Mouse (Mus musculus) natural killer cell, adult 2 months (primary cell): Measurements from ENCODE around the gene Slc12a1.

Source experiments
- DNase-seq, 2 experiments: peaks; one replicate each; pipeline ENCODE4 v3.0.0; 2022; ENCODE audit warnings: low spot score in 2 of 2

Gene Slc12a1

DNA sequence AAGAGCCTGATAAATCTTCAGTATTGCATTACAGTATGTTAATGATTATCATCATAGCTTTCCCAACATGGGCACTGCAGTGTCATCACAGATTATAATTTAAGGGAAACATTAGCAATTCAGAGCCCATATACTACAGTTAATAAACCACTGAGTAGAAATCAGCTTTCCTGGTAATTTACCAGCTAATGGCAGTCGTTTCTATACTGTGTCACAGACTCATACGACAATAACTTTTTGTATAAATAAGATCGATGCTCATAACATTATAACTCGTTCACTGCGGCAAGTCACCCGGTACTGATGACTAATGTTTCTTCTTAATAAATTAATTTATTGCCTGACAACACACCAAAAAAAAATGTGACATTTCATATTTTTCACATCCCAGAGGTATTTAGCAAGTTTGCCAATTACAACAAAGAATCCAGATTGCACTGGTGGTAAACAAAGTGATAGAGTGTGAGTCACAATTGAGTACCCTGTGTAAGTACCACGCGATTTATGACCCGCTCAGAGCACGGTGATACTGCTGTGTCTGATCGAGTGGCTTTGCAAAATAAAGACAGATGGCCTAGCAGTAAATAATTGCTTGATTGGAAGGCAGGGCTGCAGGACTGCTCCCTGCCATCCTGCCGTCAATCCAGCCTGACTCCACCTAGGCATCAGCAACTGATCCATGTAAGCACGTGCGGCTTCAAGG lies 56.7 kb downstream of the Slc12a1 start:
- DNase-seq, result no peak

DNA sequence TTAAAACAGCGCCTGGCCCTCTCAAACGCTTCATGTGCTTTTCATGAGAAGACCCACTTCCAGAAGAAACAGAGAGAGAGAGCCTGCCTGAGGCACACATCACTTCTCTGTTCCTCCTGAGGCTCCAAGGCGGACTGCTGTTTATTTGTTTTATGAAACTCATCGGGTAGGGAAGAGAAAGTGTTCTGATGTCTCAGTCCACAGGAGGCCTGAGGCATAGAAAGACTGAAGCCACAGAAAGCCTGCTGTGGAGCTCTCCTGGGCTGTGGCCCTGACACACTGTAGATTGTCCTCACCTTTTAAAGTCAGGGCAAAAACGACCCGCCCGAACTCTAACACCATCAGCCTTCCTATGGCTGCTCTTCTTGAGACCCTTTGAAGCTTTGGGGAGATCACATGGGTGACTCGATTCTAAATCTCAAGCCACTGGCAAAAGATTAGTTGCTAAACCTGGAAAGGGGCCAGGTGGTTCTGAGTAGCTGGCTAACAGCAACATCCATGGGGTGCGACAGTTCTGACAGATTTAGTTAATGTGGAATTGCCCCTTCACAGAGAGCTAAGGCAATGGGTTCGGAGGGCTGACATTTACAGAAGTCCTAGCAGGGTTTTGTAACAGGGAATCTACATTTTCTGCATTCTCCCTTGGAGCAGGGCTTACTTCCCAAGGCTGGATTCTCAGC lies 59.7 kb downstream of the Slc12a1 start:
- DNase-seq, result no peak

DNA sequence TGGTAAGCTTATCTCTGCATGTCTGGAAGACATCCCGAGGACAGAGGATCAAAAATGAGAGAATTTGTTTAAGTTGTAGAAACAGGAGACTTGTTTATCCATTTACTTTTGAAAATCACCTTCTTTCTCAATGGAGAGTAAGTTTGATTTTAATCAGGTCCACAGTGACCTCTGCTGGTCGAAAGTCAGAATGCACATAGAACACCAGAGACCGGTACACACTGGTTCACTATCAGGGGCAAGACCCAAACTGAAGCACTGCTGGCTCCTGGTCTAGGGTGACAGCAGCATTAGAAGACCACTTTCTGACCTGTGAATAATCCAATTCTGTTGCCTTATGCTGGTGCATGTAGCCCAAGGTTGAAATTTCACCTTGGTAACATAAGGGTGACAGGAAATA lies 62.3 kb downstream of the Slc12a1 start:
- peak; percentile 36 to 45 for DNase-seq

DNA sequence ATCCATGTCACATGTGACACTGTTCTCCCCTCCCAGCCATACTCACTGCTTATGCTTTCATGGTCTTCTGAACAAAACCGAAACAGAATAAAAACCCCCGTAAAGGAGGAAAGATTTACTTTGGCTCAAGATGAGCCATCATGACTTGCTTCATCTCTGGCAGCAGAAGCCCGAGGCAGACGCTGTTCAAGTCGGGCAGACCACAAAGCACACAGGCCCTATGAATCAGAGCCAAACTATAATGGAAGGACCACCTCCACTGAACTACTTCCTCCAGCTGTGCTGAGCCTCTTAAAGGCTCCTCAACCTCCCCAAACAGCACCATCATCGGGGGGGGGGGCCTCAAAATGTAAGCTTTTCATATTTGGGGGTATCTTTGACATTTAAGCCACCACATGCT lies 65.0 kb downstream of the Slc12a1 start:
- DNase-seq, result no peak

DNA sequence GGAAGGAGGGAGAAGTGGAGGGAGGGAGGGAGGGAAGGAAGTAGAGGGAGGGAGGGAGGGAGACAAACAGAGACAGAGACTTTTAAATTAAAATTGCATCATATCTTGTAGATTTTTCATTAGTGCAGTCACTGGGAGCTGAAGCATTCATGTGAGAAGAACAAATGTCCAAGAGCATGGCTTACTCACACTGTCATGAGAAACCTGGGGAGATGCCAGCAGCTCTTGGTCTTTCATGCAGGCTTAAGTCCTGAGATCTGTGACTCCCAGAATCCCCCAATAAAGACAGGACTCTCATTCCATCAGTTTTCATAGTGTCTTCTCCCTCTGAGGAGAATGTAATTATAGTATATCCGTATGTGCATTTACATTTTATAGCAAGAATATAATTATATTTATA lies 66.3 kb downstream of the Slc12a1 start:
- no peak for DNase-seq

DNA sequence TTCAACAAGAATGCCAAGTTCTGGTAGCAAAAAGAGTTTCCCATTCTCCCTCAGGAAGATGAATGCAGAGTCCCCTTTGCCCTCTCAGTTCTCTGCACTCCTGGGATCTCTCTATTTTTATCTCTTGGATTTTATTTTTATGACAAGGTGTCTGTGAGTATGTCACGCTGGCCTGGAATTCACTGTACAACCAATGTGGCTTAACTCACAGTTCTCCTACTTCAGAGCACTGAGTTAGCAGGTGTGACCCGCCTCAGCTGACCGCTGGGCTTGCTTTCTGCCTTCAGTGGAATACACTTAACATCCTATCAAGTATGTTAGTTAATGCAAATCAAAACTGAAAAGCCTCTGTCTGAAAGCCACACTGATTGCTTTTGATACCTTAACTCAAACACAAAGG lies 67.0 kb downstream of the Slc12a1 start:
- no peak for DNase-seq

DNA sequence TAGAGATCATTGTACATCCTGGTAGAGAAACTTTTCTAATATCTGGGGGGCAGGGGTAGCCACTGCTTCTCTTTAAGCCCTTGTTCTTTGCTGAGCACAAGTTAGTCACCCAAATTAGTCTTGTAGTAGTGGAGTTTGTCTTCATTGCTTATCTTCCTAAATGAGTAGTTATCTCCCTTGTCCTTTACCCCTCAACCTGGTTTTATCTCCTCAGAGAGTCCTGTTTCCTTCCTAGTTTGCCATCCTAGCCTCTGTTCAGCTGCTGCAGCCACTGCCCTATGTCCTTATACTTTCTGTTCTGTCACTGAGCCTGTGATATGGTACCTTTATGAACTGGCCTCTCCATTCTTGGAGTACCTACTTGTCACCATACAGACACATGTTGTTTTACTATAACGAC lies 69.4 kb downstream of the Slc12a1 start:
- no peak for DNase-seq

DNA sequence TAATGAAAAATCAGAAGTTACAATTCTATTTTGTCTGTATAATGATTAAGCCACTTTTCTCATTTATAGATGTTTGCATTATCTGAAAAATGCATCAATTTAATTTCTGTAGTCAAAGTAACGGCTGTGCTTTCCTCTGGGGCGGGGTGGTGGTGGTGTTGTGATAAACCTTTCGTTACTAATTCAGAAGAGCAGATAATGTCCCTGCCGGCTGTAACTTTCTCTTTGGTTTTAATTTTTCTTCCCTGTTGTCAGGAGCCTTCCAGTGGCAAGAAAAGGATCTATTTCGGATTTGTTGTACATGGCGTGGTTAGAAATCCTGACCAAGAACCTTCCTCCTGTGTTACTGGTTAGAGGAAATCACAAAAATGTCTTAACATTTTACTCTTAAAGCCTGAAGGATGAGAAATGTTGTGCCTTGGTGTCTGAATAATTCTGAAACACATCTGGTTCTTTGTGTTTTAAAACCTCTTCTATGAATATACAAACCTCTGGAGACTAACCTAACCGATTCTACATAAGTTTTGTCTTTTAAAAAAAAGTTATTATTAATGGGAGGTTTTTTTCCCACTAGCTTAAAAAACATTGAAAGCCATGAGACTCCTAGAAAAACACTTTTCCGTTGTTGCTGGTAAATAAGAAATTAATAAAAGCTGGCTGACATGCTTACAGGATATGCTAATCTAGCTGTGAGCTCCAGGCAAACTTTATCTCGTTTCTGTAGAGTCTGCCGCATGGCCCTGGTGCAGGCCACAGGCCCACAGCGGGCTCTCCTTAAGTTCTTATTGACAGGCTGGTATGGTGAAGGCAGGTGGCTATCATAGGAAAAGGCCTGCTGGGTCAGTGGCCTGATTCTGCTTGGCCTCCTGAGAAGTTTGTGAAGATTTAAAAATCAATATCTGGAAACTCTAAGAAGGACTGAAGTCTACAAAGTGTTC lies 76.4 kb downstream of the Slc12a1 start:
- no peak for DNase-seq

DNA sequence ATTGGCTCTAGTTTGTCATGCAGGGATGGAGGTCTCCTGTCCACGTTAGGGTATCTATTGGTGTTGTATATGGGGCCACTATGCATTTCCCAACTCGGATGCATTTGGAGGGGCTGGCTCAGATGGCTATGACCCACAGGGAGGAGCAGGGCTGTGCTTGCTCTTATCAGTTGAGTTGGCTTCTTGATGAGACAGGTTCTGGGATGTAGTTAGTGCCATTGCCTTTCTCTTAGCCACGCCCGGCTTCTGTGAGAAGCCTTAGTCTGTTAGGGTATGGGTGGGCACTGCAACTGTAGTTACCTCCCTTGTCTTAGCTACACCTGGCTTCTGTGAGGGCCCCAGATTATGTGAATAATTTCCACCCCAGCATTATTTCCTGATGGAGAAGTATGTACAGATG lies 79.9 kb downstream of the Slc12a1 start:
- DNase-seq, result no peak

DNA sequence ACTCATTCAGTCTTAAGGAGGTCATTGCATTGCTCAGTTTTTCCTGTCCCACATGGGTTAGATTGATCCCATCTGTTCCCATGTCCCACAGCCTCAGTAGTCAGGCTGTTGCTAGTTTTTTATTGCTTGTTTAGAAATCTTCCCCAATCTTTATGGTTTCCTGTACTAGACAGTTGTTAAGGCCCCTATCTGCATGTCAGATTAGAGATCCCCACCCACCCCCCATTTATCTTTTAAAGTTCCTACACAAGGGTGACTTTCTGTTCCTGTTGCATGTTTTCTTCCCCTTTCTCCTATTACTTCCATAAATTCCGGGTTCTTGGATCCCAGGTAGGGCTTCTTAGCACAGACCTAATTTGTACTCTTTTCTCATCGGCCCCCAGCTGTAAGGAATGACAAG lies 81.2 kb downstream of the Slc12a1 start:
- DNase-seq, result no peak

DNA sequence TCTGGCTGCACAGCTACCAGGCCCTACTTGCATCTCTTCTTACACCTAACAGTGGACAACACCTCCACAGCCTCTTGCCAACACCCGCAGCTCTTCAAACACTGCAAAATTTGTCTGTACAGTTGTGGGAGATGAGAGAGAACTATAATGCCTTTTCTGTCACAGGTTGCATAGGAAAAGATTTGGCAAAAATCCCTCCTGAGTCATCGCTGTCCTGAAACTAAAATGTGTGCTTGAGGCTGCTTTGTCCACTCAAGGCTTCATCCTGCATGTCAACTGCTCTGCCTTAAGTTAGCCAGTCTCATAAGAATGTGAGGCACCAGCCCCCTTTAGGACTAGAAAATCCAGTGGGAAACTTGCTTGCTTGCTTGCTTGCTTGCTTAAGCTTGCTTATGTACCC lies 81.7 kb downstream of the Slc12a1 start:
- no peak for DNase-seq

DNA sequence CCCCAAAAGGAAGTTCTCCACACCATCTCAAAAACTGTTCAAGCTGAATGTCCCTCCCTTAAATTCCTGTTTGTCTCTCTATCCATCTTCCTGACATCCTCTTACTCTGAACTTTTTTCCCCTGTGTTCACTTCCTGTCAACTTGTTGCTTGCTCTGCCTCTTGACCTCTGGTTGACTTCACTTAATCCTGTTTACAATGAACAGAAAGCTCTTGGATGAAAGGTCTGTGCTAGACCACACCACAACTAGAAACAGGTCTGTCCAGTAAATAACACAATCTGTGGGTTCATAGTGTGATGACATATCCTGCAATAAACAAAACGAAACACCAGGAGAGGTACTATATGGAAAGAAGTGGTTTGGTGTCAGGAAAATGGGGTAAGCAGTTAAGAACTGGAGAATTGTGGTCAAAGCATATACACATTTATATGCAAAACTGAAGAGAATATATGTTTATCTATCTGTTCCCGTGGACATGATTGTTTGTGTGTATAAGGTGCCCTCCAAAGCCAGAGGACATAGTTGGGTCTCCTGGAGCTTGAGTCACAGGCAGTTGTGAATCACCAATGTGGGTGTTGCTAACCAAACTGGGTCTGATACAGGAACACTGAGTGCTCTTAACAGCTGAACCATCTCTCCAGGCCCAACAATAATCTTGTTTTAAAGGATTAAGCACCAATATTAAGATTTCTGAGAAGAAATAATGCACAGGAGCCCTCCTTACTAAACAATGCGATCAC lies 93.4 kb downstream of the Slc12a1 start:
- DNase-seq, result no peak

DNA sequence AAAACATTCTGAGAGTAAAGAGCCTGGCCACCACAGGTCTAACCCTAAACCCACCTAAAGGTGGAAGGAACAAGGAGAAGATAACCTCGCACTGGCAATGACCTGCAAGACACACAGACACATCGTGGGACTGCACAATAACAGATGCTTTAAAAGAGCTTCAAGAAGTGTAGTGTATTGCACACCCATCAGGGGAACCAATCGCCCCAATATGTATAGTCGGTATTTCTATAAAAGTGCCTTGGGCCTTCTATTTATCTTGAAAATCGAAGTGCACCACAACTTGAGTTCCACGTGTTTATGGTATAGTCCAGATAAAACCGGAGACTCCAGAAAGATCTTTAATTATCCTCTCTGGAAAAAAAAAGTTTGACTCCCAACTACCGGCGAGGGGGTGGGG lies 94.4 kb downstream of the Slc12a1 start:
- DNase-seq, result no peak

DNA sequence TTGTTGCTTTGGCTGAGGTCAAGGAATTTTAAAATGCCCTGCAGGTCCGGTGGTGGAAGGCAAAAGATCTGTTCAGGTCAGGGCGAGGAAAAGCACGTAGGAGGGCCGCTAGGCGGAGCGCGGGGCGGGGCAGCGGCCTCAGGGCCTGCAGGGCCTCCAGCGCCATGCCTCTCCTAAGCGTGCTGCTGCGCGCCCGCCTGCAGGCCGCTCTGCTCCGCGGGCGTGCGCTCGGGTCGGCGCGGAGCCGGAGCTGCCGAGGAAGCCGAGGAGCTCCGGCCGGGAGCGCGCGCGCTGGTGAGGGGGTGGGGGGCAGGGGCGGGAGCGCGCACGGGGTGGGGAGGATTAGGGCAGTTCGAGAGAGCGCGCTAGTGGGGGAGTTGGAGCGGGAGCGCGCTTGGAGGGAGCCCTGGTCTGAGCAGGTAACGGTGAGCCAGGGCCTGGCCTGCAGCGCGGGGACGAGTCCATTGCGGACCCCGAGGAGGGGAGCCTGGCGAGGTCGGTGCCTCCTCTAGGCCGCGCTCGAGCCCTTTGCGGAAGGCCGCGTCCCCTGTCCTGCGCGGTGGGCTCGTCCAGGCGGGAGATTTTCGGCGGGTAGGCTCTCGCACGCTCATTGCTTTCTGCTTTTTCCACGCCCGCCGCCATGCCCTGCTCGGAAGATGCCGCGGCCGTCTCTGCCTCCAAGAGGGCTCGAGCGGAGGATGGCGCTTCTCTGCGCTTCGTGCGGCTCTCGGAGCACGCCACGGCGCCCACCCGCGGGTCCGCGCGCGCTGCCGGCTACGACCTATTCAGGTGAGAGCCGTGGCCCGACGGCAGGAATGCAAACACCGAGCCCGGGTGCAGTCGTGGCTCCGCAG lies 95.0 kb downstream of the Slc12a1 start, which contains the start of gene Dut:
Dut (plus strand) TSS at position 83 of the 854 bp plus-strand sequence.
- peak; percentile 86 to 94 for DNase-seq

DNA sequence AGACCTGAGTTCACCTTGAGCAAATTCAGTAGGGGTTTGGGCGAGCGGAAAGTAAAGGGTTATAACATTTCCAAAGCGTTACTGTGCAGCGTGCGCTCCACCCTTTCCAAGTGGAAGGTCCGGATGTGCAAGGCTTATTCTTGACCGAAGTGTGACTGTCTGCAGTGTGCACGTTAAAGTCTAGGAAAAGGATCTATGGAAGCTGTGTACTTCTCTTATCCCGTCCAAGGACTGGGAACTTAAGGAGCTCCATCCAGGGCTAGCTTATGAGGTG lies 95.6 kb downstream of the Slc12a1 start:
- DNase-seq, result no peak

DNA sequence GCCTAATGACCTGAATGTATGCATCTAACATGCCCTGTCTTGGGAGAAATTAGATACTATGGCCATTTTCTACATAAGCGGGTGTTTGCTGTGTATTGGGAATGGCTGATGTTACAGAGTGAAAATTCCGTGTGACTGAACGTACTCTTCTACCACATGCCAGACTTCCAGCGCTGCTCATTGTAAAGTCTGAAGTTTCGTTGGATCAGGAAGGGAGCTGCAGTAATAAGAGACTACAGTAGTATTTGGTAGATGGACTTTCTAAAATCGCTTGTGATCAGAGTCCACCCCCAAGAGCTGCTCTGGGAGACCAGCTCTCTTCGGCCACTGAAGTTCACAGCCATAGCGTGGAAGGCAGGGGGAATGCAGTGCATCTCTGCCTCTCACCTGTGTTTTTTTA lies 96.0 kb downstream of the Slc12a1 start:
- no peak for DNase-seq

DNA sequence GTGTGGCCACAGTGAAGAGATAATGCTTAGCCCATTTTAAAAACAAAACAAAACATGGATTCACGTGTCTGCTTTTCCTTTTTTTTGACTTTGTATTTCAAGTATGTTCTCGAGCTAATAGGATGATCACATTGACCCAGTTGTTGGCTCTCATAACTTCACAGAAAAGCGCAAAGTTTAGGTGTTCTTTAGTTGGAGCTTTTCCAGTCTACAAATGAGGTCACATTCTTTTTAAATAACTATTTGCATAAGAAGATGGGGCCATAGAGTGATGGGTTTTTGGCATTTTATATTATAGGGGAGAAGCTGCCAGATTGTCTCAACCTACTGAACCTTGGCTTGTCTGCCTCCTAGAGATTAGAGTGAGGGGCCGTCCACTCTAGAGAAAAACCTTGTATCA lies 97.0 kb downstream of the Slc12a1 start:
- DNase-seq, result no peak

DNA sequence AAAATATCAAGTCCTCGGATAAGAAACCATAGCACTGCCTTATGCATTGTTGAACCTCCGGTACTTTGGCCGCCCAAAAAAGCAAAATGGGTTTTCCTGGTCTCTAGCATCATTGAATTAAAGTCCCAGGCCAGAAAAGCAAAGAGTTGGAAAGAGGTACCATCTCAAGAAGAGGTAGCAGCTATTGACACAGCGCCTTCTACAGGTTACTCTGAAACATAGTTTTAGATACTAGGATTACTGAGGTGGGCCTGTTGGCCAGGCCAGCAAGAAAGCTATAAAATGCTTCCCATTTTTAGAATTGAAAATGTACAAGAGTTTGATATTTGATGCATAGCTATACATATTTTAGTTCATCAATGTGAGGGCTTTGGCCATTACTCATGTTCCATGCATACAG lies 97.6 kb downstream of the Slc12a1 start:
- DNase-seq, result no peak

DNA sequence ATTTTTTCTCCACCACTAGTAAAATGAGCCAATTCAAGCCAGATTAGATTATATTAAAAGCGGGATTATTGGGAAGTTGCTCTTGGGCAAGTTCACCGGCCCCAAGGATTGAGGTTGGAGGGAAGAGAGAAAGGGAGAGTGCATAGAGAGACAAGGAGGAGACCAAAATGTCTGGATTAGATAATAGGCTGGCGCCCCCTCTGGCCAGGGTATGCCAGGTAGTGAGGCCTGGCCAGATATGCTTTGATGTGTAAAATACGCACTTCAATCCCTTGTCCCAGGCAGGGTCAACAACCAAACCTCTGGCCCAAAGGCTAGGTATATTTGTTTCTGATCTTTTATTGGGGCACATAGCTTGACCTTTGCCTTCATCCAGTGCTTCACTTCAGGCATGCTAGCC lies 99.5 kb downstream of the Slc12a1 start:
- no peak for DNase-seq

DNA sequence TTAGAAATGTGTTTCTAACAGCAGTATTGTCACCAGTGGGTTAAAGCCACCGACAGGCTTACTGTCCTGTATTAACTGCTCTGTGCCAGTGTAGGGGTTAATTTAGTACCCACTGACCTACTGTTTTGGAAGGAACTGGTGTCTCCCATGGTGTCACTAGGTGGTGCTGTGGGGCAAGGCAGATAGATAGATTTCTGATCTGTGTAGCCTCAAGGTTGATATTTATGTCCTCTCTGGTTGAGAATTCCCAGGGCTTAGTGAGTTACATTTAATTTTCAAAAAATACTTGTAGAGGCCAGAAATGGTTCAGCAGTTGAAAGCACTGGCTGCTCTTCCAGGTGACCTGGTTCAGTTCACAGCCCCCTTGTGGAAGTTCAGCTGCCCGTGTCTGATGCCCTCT lies 100.0 kb downstream of the Slc12a1 start:
- DNase-seq, result peak; percentile 28 to 36

DNA sequence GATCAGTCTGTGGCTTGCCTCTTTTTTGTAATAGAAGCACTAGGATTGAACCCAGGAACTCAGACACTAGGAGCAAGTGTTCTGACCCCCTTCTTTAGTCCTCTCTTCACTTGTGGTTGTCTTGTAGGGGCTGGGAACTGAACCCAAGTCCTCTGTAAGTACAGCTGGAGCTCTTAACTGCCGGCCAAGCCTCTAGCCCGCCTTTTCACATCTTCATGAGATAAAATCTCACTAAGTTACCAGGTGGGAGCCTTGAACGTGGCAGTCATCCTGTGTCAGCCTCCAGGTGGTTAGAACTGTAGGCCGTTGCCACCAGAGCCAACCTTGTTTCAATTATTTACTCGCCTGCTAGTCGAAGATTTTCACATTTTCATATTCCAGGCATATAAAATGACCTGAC lies 101.4 kb downstream of the Slc12a1 start:
- DNase-seq, result no peak
